Mouse (Mus musculus) ES-Bruce4 (cell line): Measurements from ENCODE around the gene Tceanc.

Experiments
- CTCF ChIP-seq: IDR thresholded peaks from one replicate; pipeline ENCODE4 v1.8.1; 2011; ENCODE audit warnings: low read depth, low read length
- POLR2A ChIP-seq: IDR thresholded peaks from one replicate; pipeline ENCODE4 v1.8.1; 2011; ENCODE audit warnings: low read length; ENCODE audit not compliant: insufficient read depth

- no peak for TF ChIP-seq CTCF
- TF ChIP-seq POLR2A, result no peak
Observed at GRCm38 (mm10) chrX:166552355-166552754, 34.0 kb upstream of the Tceanc start.
